Mouse (Mus musculus) heart, adult 2 months (tissue): Measurements from ENCODE around the gene Smpd3.

Experiments used
- CTCF ChIP-seq: fragments of 200-600 bp; IDR thresholded peaks from 2 replicates; pipeline ENCODE4 v1.8.1; 2022; ENCODE audit warnings: antibody characterized with exemption, mild to moderate bottlenecking, moderate library complexity
- EP300 ChIP-seq: fragments of 200-500 bp; IDR thresholded peaks from 2 replicates; pipeline ENCODE4 v1.6.1; 2011; ENCODE audit warnings: low read depth, low read length, control low read depth; ENCODE audit not compliant: insufficient read depth
- POLR2A ChIP-seq: fragments of 200-500 bp; IDR thresholded peaks from 2 replicates; pipeline ENCODE4 v1.6.1; 2011; ENCODE audit warnings: mild to moderate bottlenecking, low read depth, low read length, control low read depth; ENCODE audit not compliant: insufficient read depth

DNA sequence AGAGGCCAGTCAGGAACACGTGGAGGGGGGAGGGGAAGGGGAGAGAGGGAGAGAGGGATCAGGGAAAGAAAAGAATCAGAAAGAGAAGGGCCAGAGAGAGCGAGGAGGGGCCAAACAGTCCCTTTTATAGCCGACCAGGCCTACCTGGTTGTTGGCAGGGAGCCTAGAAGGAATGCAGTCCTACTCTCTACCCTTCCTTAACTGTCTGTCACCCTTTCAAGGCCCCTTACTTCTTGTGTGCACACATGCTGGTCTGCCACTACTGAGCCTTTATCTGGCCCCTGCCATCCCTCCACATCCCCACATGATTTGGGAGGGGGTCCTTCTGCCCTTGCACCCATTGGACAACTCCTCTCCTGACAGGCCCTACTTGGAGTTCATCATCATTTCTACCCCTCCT is 49.1 kb downstream of the Smpd3 start:
- TF ChIP-seq CTCF (no peak), EP300 (no peak), POLR2A (no peak)
